Mouse (Mus musculus) liver, embryonic 14.5 days (tissue): ENCODE results near the gene Timp2.

Experiments
- CTCF ChIP-seq: IDR thresholded peaks from 2 replicates; pipeline ENCODE4 v1.5.1; 2016; ENCODE audit warnings: antibody characterized with exemption, low read depth, control low read depth
- EP300 ChIP-seq: IDR thresholded peaks from 2 replicates; pipeline ENCODE4 v1.6.1; 2016; ENCODE audit warnings: antibody characterized with exemption, low read depth

- TF ChIP-seq EP300 = no peak
- TF ChIP-seq CTCF = no peak
Observed at GRCm38 (mm10) chr11:118275092-118275491, 80.4 kb downstream of the Timp2 start.
